Mouse (Mus musculus): Measurements from ENCODE around the gene Xrn2.

DNA sequence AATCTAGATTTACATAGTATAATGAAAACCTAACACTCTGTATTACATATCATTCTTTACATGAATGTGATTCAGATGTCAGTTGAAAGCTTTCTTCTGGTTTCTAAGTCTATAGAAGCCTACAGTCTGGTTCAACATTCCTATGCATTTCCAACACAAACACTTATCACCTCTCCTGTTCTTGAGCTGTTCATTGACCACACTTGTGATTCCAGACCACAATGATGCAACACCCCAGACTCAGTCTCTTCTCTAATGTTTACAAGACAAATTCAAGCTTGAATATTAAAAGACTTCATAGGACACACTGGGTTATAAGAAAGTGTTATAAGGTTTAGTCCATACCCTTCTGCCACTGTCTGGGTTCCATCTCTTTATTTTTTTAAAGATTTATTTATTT lies 3.7 kb upstream of the Xrn2 start:
- TF ChIP-seq TAL1 (IDR thresholded peaks at IDR 0.05; ENCODE audit: low read length) (no peak), GATA1 (IDR thresholded peaks at IDR 0.05; ENCODE audit: low read length) (no peak)
